Mouse (Mus musculus) right cerebral cortex, postnatal 10 days (tissue): Measurements from ENCODE around the gene Tnfaip3.

ENCODE experiments used
- DNase-seq, 2 experiments: peaks; one replicate each; pipeline ENCODE4 v3.0.0; 2021; ENCODE audit warnings: low spot score in 2 of 2

Tnfaip3 gene

GRCm38 (mm10) chr10:18965601-18966000 is 49.9 kb downstream of the Tnfaip3 start:
- no peak for DNase-seq

DNA sequence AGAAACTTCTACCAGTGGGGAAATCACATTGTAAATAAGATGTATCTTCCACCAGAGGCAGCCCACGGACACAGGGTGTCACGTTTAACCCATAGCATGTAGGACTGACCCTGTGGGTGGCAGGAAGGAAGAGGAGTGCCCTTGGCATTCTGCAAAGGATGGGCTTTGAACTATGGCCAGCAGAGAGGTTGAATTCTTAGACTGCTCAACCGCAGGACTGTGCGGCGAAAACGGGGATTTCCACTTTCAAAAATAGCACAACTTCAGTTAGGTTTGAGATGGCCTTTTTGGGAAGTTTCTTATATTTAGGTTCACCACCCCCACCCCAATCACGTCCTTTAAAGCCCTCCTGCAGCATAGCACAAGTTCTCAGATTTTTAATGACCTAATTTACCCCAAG is 50.6 kb downstream of the Tnfaip3 start:
- no peak for DNase-seq

GRCm38 (mm10) chr10:18959777-18960492 is 55.5 kb downstream of the Tnfaip3 start:
- no peak for DNase-seq

DNA sequence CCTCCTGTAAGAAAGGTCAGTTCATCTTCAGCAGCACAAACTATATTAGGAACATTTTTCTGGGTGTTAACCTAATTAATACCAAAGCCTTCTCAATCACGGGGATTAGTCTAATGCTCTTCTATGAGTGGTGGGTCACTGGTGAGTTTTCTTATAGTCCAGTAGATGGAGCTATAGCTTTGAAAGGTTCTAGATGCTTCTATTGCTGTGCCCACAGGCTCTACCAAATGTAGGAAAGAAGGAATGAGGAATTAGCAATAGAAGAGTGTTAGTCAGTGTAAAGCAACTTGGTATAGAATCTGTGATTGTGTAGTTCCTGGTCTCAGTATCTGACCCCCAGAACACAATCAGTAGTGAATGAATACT is 61.8 kb downstream of the Tnfaip3 start:
- DNase-seq, result no peak

GRCm38 (mm10) chr10:18953011-18953705 is 62.3 kb downstream of the Tnfaip3 start:
- no peak for DNase-seq
